Mouse (Mus musculus) ES-E14 (cell line): ENCODE measurements around the gene Zfr. TPM values are rescaled to one million over a fixed set of nuclear protein-coding genes. Genes with fewer than 3 reads are reported as not detected.
A peak's percentile ranks its signal among the peaks of the same experiment; 100 is the strongest.

Experiments
- DNase-seq: peaks from one replicate; pipeline ENCODE4 v3.0.0-alpha.2; 2013; ENCODE audit warnings: low read depth, low spot score
- H3K27ac ChIP-seq: 2 replicates; pipeline ENCODE4 v1.5.1; 2012; ENCODE audit warnings: low read depth, mild to moderate bottlenecking, low read length, moderate library complexity, mixed read lengths; ENCODE audit not compliant: poor library complexity, insufficient read depth, severe bottlenecking
- H3K36me3 ChIP-seq: 2 replicates; pipeline ENCODE4 v1.6.1; 2012; ENCODE audit warnings: mild to moderate bottlenecking, low read length, moderate library complexity, mixed read lengths; ENCODE audit not compliant: control insufficient read depth, poor library complexity, insufficient read depth, severe bottlenecking
- H3K4me1 ChIP-seq, 2 experiments: fragments of 150-350 bp in 1 of 2; sonication (generic) in 1 of 2; 2 replicates each; pipeline ENCODE4 v1.6.1; 2012; ENCODE audit warnings: low read length in 2 of 2, mild to moderate bottlenecking in 1 of 2, mixed read lengths in 1 of 2; ENCODE audit not compliant: control insufficient read depth in 2 of 2, insufficient read depth in 2 of 2, poor library complexity in 1 of 2
- H3K4me3 ChIP-seq, 2 experiments: fragments of 150-350 bp in 1 of 2; sonication (generic) in 1 of 2; 2 replicates each; pipeline ENCODE4 v1.5.1; 2012; ENCODE audit warnings: low read length in 2 of 2, low read depth in 1 of 2, mild to moderate bottlenecking in 1 of 2, mixed read lengths in 1 of 2; ENCODE audit not compliant: insufficient read depth in 1 of 2, poor library complexity in 1 of 2, severe bottlenecking in 1 of 2
- H3K9ac ChIP-seq: 2 replicates; pipeline ENCODE4 v1.6.1; 2012; ENCODE audit warnings: low read depth, mild to moderate bottlenecking, low read length, mixed read lengths; ENCODE audit not compliant: poor library complexity, insufficient read depth, severe bottlenecking
- H3K9me3 ChIP-seq: fragments of 150-350 bp; sonication (generic); 2 replicates; pipeline ENCODE4 v1.6.1; 2012; ENCODE audit warnings: low read depth, mild to moderate bottlenecking, low read length; ENCODE audit not compliant: control insufficient read depth, insufficient read depth
- CHD2 ChIP-seq: IDR thresholded peaks from 2 replicates; pipeline ENCODE4 v1.6.1; 2014; ENCODE audit warnings: mild to moderate bottlenecking, low read depth, low read length, inconsistent platforms
- HCFC1 ChIP-seq: IDR thresholded peaks from 2 replicates; pipeline ENCODE4 v1.6.1; 2012; ENCODE audit warnings: low read length, inconsistent platforms, borderline replicate concordance; ENCODE audit not compliant: insufficient read depth
- MAFK ChIP-seq: IDR thresholded peaks from 2 replicates; pipeline ENCODE4 v1.6.1; 2014; ENCODE audit warnings: mild to moderate bottlenecking, low read depth, low read length, inconsistent platforms; ENCODE audit not compliant: insufficient read depth
- ZC3H11A ChIP-seq: IDR thresholded peaks from 2 replicates; pipeline ENCODE4 v1.6.1; 2012; ENCODE audit warnings: low read depth, mild to moderate bottlenecking, inconsistent platforms, low read length, borderline replicate concordance
- ZNF384 ChIP-seq: IDR thresholded peaks from 2 replicates; pipeline ENCODE4 v1.6.1; 2012; ENCODE audit warnings: low read depth, low read length, inconsistent platforms
- in situ Hi-C, 2 experiments: fragments of 600-800 bp; cut with MboI; formaldehyde crosslinking; loops; one replicate each; pipeline ENCODE4 v1.15.1; 2025; ENCODE audit warnings: low sequenced_read_pairs in 2 of 2, inconsistent platforms in 1 of 2; ENCODE audit not compliant: unreplicated experiment in 2 of 2
- total RNA-seq: library from RNA; depleted of rRNA; stranded (reverse); fragments of 300-350 nt; gene quantifications from 2 replicates; pipeline ENCODE4 v1.2.3, GENCODE M21; 2012; rRNA removed

Zfr gene
- 56.7 and 66.8 TPM in 2 replicates for total RNA-seq

DNA sequence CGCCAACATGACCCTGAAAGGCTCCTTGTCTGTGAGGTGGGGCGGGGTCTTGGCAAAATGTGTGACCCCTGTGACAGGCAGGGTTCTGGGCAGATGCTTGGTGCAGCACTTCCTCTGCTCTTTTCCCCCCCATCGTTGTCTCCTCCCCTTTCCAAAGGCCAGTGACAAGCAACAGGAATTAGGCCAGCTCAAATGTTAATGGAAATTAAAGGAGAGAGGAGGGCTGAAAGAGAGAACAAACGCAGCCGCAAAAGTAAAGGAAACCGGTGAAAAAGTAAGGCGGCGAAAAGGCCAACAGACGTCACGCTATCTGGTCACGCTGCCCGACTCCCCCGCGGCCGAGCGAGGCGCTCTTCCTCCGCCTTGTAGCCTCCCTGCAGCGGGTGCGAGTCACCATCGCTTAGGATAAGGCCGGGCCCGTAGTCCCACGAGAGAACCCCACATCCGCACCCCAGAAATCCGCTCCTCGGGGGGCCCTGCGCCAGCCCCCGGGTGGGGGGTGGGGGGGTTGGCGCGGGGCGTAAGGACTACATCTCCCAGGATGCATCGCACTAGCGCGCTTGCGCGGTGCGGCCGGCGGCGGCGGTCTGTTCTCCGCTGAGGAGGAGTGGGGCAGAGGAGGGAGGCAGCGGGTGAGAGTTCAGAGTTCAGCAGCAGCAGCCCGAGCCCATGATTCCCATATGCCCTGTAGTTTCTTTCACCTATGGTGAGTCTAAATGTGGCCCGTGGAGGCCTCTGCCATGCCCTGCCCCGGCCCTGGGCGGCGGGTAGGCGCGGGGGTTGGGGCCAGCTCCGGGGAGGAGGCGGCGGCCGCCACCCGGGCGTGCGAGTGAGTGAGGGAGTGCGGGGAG, at the start of gene Zfr:
Zfr (plus strand) TSS at position 590 of the 851 bp plus-strand sequence.
- Histone ChIP-seq H3K9me3 (no peaks in the 10 kb centered on the region), H3K27ac (peak within 1 kb of the TSS; percentile 91), H3K36me3 (no peaks in the 10 kb centered on the region), H3K4me3 (peak within 1 kb of the TSS; percentile 94 to 98), H3K9ac (peak within 1 kb of the TSS; percentile 96), H3K4me1 (peaks cover 4 to 7% of the 10 kb centered on the region in 2 experiments; a peak in 1 of 4 replicates)
- peak; percentile 75 for DNase-seq
- in situ Hi-C loops: no loop called here
- no peak for TF ChIP-seq ZC3H11A
- peak; percentile 91 for TF ChIP-seq HCFC1

DNA sequence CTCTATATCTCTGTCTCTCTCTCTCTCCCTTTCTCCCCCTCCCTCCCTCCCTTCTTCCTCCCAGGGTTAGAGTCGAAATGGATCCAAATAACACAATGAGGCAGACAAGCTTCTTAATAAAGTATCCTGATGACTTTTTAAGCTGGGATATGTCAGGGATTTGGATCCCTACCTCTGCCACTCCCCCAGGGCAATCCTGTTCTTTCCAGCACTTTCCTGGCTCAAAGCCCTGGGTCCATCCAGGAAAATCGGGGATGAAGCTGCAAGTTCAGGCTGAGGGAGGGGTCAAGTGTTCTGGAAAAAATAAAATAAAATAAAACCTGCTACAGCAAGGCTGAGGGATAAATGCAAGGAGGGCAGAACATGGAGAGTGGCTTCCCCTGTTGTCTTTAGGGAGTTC, 49.7 kb upstream of the Zfr start:
- no peak for DNase-seq
- in situ Hi-C loops: no loop called here
- Histone ChIP-seq H3K9ac (no peak overlapping the region), H3K36me3 (no peaks in the 10 kb centered on the region), H3K27ac (no peak overlapping the region), H3K4me3 (no peak overlapping the region), H3K4me1 (peaks cover 2% of the 10 kb centered on the region in 2 experiments; a peak in 1 of 4 replicates), H3K9me3 (no peaks in the 10 kb centered on the region)
- TF ChIP-seq ZNF384 (no peak), MAFK (no peak), CHD2 (no peak), ZC3H11A (no peak), HCFC1 (no peak)

DNA sequence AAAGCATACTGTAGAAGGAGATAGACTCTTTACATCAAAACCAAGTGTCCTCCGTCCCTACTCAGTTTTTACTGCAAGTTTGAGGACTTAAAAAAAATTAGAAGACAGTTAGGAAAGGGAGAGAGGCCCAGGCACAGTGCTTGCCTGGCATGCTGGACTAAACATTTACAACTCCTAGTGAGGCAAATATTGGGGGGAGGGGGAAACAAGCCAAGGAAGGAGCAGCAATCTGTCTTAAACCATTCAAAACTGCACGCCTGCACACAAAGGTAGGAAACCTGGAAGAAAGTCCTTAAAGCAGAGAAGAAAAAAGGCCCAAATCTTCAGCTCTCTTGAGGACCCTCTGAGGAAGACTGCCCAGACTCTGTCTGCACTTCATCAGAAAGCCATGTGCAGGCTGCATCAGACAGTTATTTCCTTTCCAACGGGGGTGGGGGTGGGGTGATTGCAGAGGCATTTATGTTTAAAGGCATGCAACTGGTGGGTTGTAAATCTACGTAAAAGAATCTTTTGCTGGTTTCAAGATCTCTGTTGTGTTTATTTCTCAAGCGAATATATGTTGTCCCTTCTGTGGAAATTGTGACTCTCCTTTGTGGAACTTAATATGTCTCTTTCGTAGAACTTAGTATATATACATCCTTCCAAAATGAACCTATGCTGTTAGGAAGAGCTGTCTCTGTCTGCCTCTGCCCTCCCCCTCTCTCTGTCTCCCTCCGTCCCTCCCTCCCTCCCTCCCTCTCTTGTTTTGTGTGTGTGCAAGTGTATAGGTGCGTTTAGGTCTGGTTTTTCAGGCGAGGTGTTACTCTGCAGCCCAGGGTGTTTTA, 49.0 kb upstream of the Zfr start:
- Histone ChIP-seq H3K27ac (no peak overlapping the region), H3K4me1 (peaks cover 2% of the 10 kb centered on the region in 2 experiments; a peak in 1 of 4 replicates), H3K9me3 (no peaks in the 10 kb centered on the region), H3K9ac (no peak overlapping the region), H3K36me3 (no peaks in the 10 kb centered on the region), H3K4me3 (no peak overlapping the region)
- in situ Hi-C loops: no loop called here
- DNase-seq: no peak
- TF ChIP-seq ZNF384: no peak

DNA sequence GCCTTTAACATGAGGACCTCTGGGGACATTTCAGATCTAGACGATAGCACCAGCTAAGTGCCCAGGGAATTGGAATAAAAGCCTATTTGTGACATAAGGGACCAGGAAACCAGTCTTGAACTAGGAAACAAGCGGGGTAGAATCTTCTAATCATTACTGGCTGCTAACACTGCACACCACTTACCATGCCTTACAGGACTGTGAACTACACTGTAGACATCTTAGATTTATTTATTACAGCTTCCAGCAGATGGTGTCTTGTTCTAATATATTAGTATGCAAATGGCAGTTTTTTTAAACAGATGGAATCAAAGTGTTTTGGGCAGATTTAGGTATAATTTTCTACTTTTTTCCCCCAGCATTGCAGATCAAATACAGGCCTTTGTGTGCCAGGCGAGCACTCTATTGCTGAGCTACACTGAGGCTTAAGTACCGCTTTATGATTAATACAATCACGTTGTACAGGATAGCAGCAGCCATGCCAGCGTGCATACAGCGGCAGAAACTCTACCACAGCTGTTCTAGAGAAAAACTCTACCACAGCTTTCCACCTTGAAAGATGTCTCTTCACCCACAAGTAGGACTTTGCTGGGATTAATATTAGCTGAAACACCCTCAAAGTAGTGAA, 44.8 kb upstream of the Zfr start:
- Histone ChIP-seq H3K9me3 (no peaks in the 10 kb centered on the region), H3K4me1 (no peaks in the 10 kb centered on the region), H3K27ac (no peak overlapping the region), H3K36me3 (no peaks in the 10 kb centered on the region), H3K4me3 (no peak overlapping the region), H3K9ac (no peak overlapping the region)
- TF ChIP-seq ZNF384 (no peak), CHD2 (no peak), ZC3H11A (no peak), HCFC1 (no peak), MAFK (no peak)
- DNase-seq: no peak
- in situ Hi-C loops: no loop called here
